Mouse (Mus musculus): ENCODE measurements around the gene Lrrc3. TPM values are rescaled to one million over a fixed set of nuclear protein-coding genes. Genes with fewer than 3 reads are reported as not detected.

The Lrrc3 gene
- polyA plus RNA-seq, 1 experiment from 2014 or later, result 3.3 TPM

Other genes with a start within 250 kb of the Lrrc3 start
- gene Tspear, start 216.0 kb downstream of the Lrrc3 start, polyA plus RNA-seq (2015; fragmentation: Nextera tagmentation; extraction: Ambion mirVana), result 0.48 and 0.51 TPM in 2 replicates
- not detected in 2 replicates for gene Gm19402, start 211.8 kb downstream of the Lrrc3 start, polyA plus RNA-seq (2015; fragmentation: Nextera tagmentation; extraction: Ambion mirVana)
- not detected in 2 replicates for gene Gm9508, start 205.3 kb downstream of the Lrrc3 start, polyA plus RNA-seq (2015; fragmentation: Nextera tagmentation; extraction: Ambion mirVana)
- gene Gm10272, start 195.9 kb downstream of the Lrrc3 start, polyA plus RNA-seq (2015; fragmentation: Nextera tagmentation; extraction: Ambion mirVana), result not detected in 2 replicates
- gene Gm10024, start 191.1 kb downstream of the Lrrc3 start, polyA plus RNA-seq (2015; fragmentation: Nextera tagmentation; extraction: Ambion mirVana), result not detected in 2 replicates
- not detected in 2 replicates for gene Gm10142, start 186.7 kb downstream of the Lrrc3 start, polyA plus RNA-seq (2015; fragmentation: Nextera tagmentation; extraction: Ambion mirVana)
- not detected in 2 replicates for gene Krtap12-1, start 181.9 kb downstream of the Lrrc3 start, polyA plus RNA-seq (2015; fragmentation: Nextera tagmentation; extraction: Ambion mirVana)
- gene Gm10100, start 176.1 kb downstream of the Lrrc3 start, polyA plus RNA-seq (2015; fragmentation: Nextera tagmentation; extraction: Ambion mirVana), result not detected in 2 replicates
- not detected in 2 replicates for gene Gm18596, start 159.9 kb downstream of the Lrrc3 start, polyA plus RNA-seq (2015; fragmentation: Nextera tagmentation; extraction: Ambion mirVana)
- gene Gm9736, start 151.2 kb downstream of the Lrrc3 start, polyA plus RNA-seq (2015; fragmentation: Nextera tagmentation; extraction: Ambion mirVana), result not detected in 2 replicates
- not detected in 2 replicates for gene Gm3233, start 142.9 kb downstream of the Lrrc3 start, polyA plus RNA-seq (2015; fragmentation: Nextera tagmentation; extraction: Ambion mirVana)
- gene Gm3238, start 131.2 kb downstream of the Lrrc3 start, polyA plus RNA-seq (2015; fragmentation: Nextera tagmentation; extraction: Ambion mirVana), result not detected in 2 replicates
- not detected in 2 replicates for gene Gm7138, start 125.6 kb downstream of the Lrrc3 start, polyA plus RNA-seq (2015; fragmentation: Nextera tagmentation; extraction: Ambion mirVana)
- gene Gm3250, start 120.0 kb downstream of the Lrrc3 start, polyA plus RNA-seq (2015; fragmentation: Nextera tagmentation; extraction: Ambion mirVana), result not detected in 2 replicates
- not detected in 2 replicates for gene Gm7137, start 114.3 kb downstream of the Lrrc3 start, polyA plus RNA-seq (2015; fragmentation: Nextera tagmentation; extraction: Ambion mirVana)
- not detected in 2 replicates for gene Gm9639, start 107.5 kb downstream of the Lrrc3 start, polyA plus RNA-seq (2015; fragmentation: Nextera tagmentation; extraction: Ambion mirVana)
- gene Gm19668, start 103.4 kb downstream of the Lrrc3 start, polyA plus RNA-seq (2015; fragmentation: Nextera tagmentation; extraction: Ambion mirVana), result not detected in 2 replicates
- not detected in 2 replicates for gene Gm9507, start 90.7 kb downstream of the Lrrc3 start, polyA plus RNA-seq (2015; fragmentation: Nextera tagmentation; extraction: Ambion mirVana)
- gene Gm2696, start 87.9 kb downstream of the Lrrc3 start, polyA plus RNA-seq (2015; fragmentation: Nextera tagmentation; extraction: Ambion mirVana), result not detected in 2 replicates
- not detected in 2 replicates for gene Krtap10-4, start 75.4 kb downstream of the Lrrc3 start, polyA plus RNA-seq (2015; fragmentation: Nextera tagmentation; extraction: Ambion mirVana)
- gene Krtap10-10, start 66.6 kb downstream of the Lrrc3 start, polyA plus RNA-seq (2015; fragmentation: Nextera tagmentation; extraction: Ambion mirVana), result not detected in 2 replicates
- gene Gm36176, start 55.7 kb downstream of the Lrrc3 start, polyA plus RNA-seq (2015; fragmentation: Nextera tagmentation; extraction: Ambion mirVana), result not detected in 2 replicates
- gene Gm10318, start 49.7 kb downstream of the Lrrc3 start, polyA plus RNA-seq (2015; fragmentation: Nextera tagmentation; extraction: Ambion mirVana), result not detected in 2 replicates
- not detected in 2 replicates for gene Gm3285, start 40.6 kb downstream of the Lrrc3 start, polyA plus RNA-seq (2015; fragmentation: Nextera tagmentation; extraction: Ambion mirVana)
- gene Trpm2, start 68.0 kb upstream of the Lrrc3 start, polyA plus RNA-seq (2015; fragmentation: Nextera tagmentation; extraction: Ambion mirVana), result 0.91 and 0.92 TPM in 2 replicates
- 16.0 and 17.5 TPM in 2 replicates for gene 1810043G02Rik, start 76.0 kb upstream of the Lrrc3 start, polyA plus RNA-seq (2015; fragmentation: Nextera tagmentation; extraction: Ambion mirVana)
- gene Pfkl, start 107.5 kb upstream of the Lrrc3 start, polyA plus RNA-seq (2015; fragmentation: Nextera tagmentation; extraction: Ambion mirVana), result 282 and 298 TPM in 2 replicates
- 0.29 and 0.33 TPM in 2 replicates for gene Dnmt3l, start 139.4 kb upstream of the Lrrc3 start, polyA plus RNA-seq (2015; fragmentation: Nextera tagmentation; extraction: Ambion mirVana)
- gene Aire, start 141.1 kb upstream of the Lrrc3 start, polyA plus RNA-seq (2015; fragmentation: Nextera tagmentation; extraction: Ambion mirVana), result 0.16 and 0.20 TPM in 2 replicates
- 5.9 and 6.7 TPM in 2 replicates for gene Icosl, start 166.8 kb upstream of the Lrrc3 start, polyA plus RNA-seq (2015; fragmentation: Nextera tagmentation; extraction: Ambion mirVana)

Measured in intestine, embryonic 16.5 days (tissue).